Mouse (Mus musculus) C2C12 (cell line): ENCODE data around the gene Rrp8. TPM values are rescaled to one million over a fixed set of nuclear protein-coding genes. Genes with fewer than 3 reads are reported as not detected.
"Not testable (repeated sequence)": the region's sequence is repeated elsewhere in the genome, so short reads cannot be mapped to it uniquely, and the experiment has no call there.

Experiments
- H3K27me3 ChIP-seq: one replicate; pipeline ENCODE4 v1.6.1; 2011; ENCODE audit not compliant: control insufficient read depth, insufficient read depth, insufficient read length
- H3K36me3 ChIP-seq: one replicate; pipeline ENCODE4 v1.6.1; 2011; ENCODE audit not compliant: control insufficient read depth, insufficient read depth
- H3K4me3 ChIP-seq: one replicate; pipeline ENCODE4 v1.5.1; 2011; ENCODE audit warnings: mild to moderate bottlenecking, control low read depth; ENCODE audit not compliant: poor library complexity, insufficient read depth, severe bottlenecking
- H3K79me2 ChIP-seq: one replicate; pipeline ENCODE4 v1.6.1; 2011; ENCODE audit not compliant: control insufficient read depth, insufficient read depth
- H3K79me3 ChIP-seq: one replicate; pipeline ENCODE4 v1.6.1; 2011; ENCODE audit warnings: low read depth, control low read depth
- H3ac ChIP-seq: one replicate; pipeline ENCODE3; 2011; ENCODE audit warnings: low read depth; ENCODE audit not compliant: control insufficient read depth, insufficient read length
- CEBPB ChIP-seq: IDR thresholded peaks from one replicate; pipeline ENCODE4 v1.6.1; 2011; ENCODE audit warnings: low read depth, mild to moderate bottlenecking, control low read depth, moderate library complexity
- CTCF ChIP-seq: IDR thresholded peaks from one replicate; pipeline ENCODE4 v1.5.1; 2011; ENCODE audit not compliant: control insufficient read depth, insufficient read depth, insufficient read length
- FOSL1 ChIP-seq: IDR thresholded peaks from one replicate; pipeline ENCODE4 v1.8.0; 2011; ENCODE audit warnings: mild to moderate bottlenecking, low read length; ENCODE audit not compliant: poor library complexity, insufficient read depth, severe bottlenecking
- MAX ChIP-seq: IDR thresholded peaks from one replicate; pipeline ENCODE4 v1.6.1; 2011; ENCODE audit warnings: mild to moderate bottlenecking, control low read depth
- MYOD1 ChIP-seq: IDR thresholded peaks from one replicate; pipeline ENCODE4 v1.6.1; 2011; ENCODE audit warnings: low read depth; ENCODE audit not compliant: control insufficient read depth, insufficient read length
- MYOG ChIP-seq: IDR thresholded peaks from one replicate; pipeline ENCODE4 v1.6.1; 2011; ENCODE audit not compliant: control insufficient read depth, insufficient read length; ENCODE audit errors: extremely low read depth
- USF1 ChIP-seq: IDR thresholded peaks from one replicate; pipeline ENCODE4 v1.6.1; 2011; ENCODE audit warnings: low read depth, mild to moderate bottlenecking, control low read depth, moderate library complexity
- polyA plus RNA-seq: library from polyadenylated mRNA; unstranded; fragments of >200 nt; fragmentation: generic; extraction: Trizol; gene quantifications from one replicate; pipeline ENCODE4 v1.2.1, GENCODE M21; 2012; ENCODE audit warnings: missing spikeins

Gene Rrp8
- polyA plus RNA-seq, 1 experiment, result 35.8 TPM

GRCm38 (mm10) chr7:105736264-105736901 is 802 bp downstream of the Rrp8 start, which contains the start of gene Ilk:
Gene Ilk (plus strand): TSS chr7:105736592.
- Histone ChIP-seq H3ac (peak within 1 kb of the TSS; percentile 95), H3K79me3 (peaks cover 51% of the 10 kb centered on the region), H3K36me3 (peaks cover 49% of the 10 kb centered on the region), H3K4me3 (peak within 1 kb of the TSS; percentile 71), H3K79me2 (peaks cover 92% of the 10 kb centered on the region), H3K27me3 (no peaks in the 10 kb centered on the region)
- TF ChIP-seq FOSL1, result no peak
- peak; percentile 95 for TF ChIP-seq MAX
- no peak for TF ChIP-seq MYOD1
- peak; percentile 59 for TF ChIP-seq USF1
- no peak for TF ChIP-seq CTCF
- no peak for TF ChIP-seq MYOG
- TF ChIP-seq CEBPB, result no peak

GRCm38 (mm10) chr7:105735464-105735863 is 1.7 kb downstream of the Rrp8 start:
- Histone ChIP-seq H3K4me3 (peak overlapping the region; percentile 71), H3K79me2 (peaks cover 88% of the 10 kb centered on the region), H3K36me3 (peaks cover 53% of the 10 kb centered on the region), H3ac (peak overlapping the region; percentile 41), H3K79me3 (peaks cover 51% of the 10 kb centered on the region)
- not testable (repeated sequence) for H3K27me3 ChIP-seq

GRCm38 (mm10) chr7:105734826-105735225 is 2.4 kb downstream of the Rrp8 start:
- H3K27me3 ChIP-seq, result no peaks in the 10 kb centered on the region
- no peak overlapping the region for H3K4me3 ChIP-seq
- peaks cover 49% of the 10 kb centered on the region for H3K36me3 ChIP-seq
- H3K79me2 ChIP-seq, result peaks cover 82% of the 10 kb centered on the region
- H3K79me3 ChIP-seq, result peaks cover 45% of the 10 kb centered on the region
- TF ChIP-seq MYOG, result no peak
- no peak for TF ChIP-seq FOSL1
- no peak for TF ChIP-seq CEBPB
- peak overlapping the region; percentile 24 for H3ac ChIP-seq

- Histone ChIP-seq H3K36me3 (peaks cover 53% of the 10 kb centered on the region), H3ac (no peak overlapping the region), H3K79me3 (peaks cover 40% of the 10 kb centered on the region)
Observed at GRCm38 (mm10) chr7:105733836-105734235, 3.3 kb downstream of the Rrp8 start.

GRCm38 (mm10) chr7:105728701-105729428 is 8.3 kb downstream of the Rrp8 start:
- Histone ChIP-seq H3K27me3 (no peaks in the 10 kb centered on the region), H3K79me2 (peaks cover 27% of the 10 kb centered on the region), H3K79me3 (peaks cover 2% of the 10 kb centered on the region), H3ac (no peak overlapping the region), H3K36me3 (peaks cover 59% of the 10 kb centered on the region), H3K4me3 (no peak overlapping the region)
- TF ChIP-seq USF1, result no peak
- TF ChIP-seq CTCF, result no peak
- no peak for TF ChIP-seq MYOD1

More at GRCm38 (mm10) chr7:105733836-105734235, 3.3 kb downstream of the Rrp8 start:
- Histone ChIP-seq H3K4me3 (no peak overlapping the region), H3K79me2 (peaks cover 74% of the 10 kb centered on the region), H3K27me3 (no peaks in the 10 kb centered on the region)
- TF ChIP-seq CEBPB (no peak), CTCF (no peak), MYOD1 (no peak), MAX (no peak), MYOG (no peak), FOSL1 (no peak), USF1 (no peak)

GRCm38 (mm10) chr7:105726980-105727325 is 10.2 kb downstream of the Rrp8 start:
- Histone ChIP-seq H3ac (no peak overlapping the region), H3K79me2 (peaks cover 8% of the 10 kb centered on the region), H3K27me3 (no peaks in the 10 kb centered on the region), H3K4me3 (no peak overlapping the region), H3K79me3 (no peaks in the 10 kb centered on the region), H3K36me3 (peaks cover 39% of the 10 kb centered on the region)
- no peak for TF ChIP-seq MYOD1
- TF ChIP-seq CEBPB, result no peak
- TF ChIP-seq USF1, result no peak
- no peak for TF ChIP-seq CTCF
- TF ChIP-seq MAX, result no peak
- no peak for TF ChIP-seq MYOG
- TF ChIP-seq FOSL1, result no peak
